Mouse (Mus musculus): ENCODE measurements around the gene Pigc. TPM values are rescaled to one million over a fixed set of nuclear protein-coding genes. Genes with fewer than 3 reads are reported as not detected.

Pigc gene
- polyA plus RNA-seq, 1 experiment from 2014 or later, result 25.7 TPM

- in situ Hi-C loops (cut with MboI; ENCODE audit: low pct_unique_long_range_greater_than_20kb), result loop anchor here (25.0 kb wide), 1 partner anchor 546 kb away; the partner anchor contains the start of gene Mettl13
- no peak for DNase-seq (ENCODE audit: low read depth, low spot score)
- POLR2A ChIA-PET, result interaction anchor here (0.7 kb wide), 1 partner anchor 272 kb away, joined by 3 read pairs; no protein-coding TSS in a partner anchor
- no peak for TF ChIP-seq CTCF (IDR thresholded peaks at IDR 0.05)
- no peak for ATAC-seq
- H3K27me3 ChIP-seq, result no peaks in the 10 kb centered on the region
- CTCF ChIA-PET, result interaction anchor here (3.5 kb wide), 1 partner anchor 9 kb away, joined by 13 read pairs; no protein-coding TSS in a partner anchor
Observed at GRCm38 (mm10) chr1:161990684-161991578, 21.9 kb downstream of the Pigc start.

GRCm38 (mm10) chr1:161991846-161992245 lies 22.9 kb downstream of the Pigc start:
- in situ Hi-C loops (cut with MboI; ENCODE audit: low pct_unique_long_range_greater_than_20kb), result loop anchor here (25.0 kb wide), 1 partner anchor 545 kb away; the partner anchor contains the start of gene Mettl13
- POLR2A ChIA-PET, result no interaction called here
- H3K27me3 ChIP-seq, result no peaks in the 10 kb centered on the region
- ATAC-seq (no peak), DNase-seq (ENCODE audit: low read depth, low spot score) (no peak)
- TF ChIP-seq CTCF (IDR thresholded peaks at IDR 0.05), result no peak
- CTCF ChIA-PET, result interaction anchor here (3.5 kb wide), 1 partner anchor 8 kb away, joined by 13 read pairs; no protein-coding TSS in a partner anchor

- ChIA-PET POLR2A (no interaction called here), CTCF (interaction anchor here (3.5 kb wide), 1 partner anchor 8 kb away, joined by 13 read pairs; no protein-coding TSS in a partner anchor)
- no peak for TF ChIP-seq CTCF (IDR thresholded peaks at IDR 0.05)
- ATAC-seq (no peak), DNase-seq (ENCODE audit: low read depth, low spot score) (no peak)
- no peaks in the 10 kb centered on the region for H3K27me3 ChIP-seq
- in situ Hi-C loops (cut with MboI; ENCODE audit: low pct_unique_long_range_greater_than_20kb), result loop anchor here (25.0 kb wide), 1 partner anchor 545 kb away; the partner anchor contains the start of gene Mettl13
Observed at GRCm38 (mm10) chr1:161992389-161992788, 23.4 kb downstream of the Pigc start.

- CTCF ChIA-PET, result interaction anchor here (1.1 to 5.0 kb wide), 5 partner anchors 8 to 335 kb away, joined by 3 to 24 read pairs (median 7); no protein-coding TSS in a partner anchor
- in situ Hi-C loops (cut with MboI; ENCODE audit: low pct_unique_long_range_greater_than_20kb), result loop anchor here (25.0 kb wide), 1 partner anchor 539 kb away; the partner anchor contains the start of gene Mettl13
Observed at GRCm38 (mm10) chr1:161998781-161999180, 29.8 kb downstream of the Pigc start.

GRCm38 (mm10) chr1:161999338-161999737 lies 30.4 kb downstream of the Pigc start:
- CTCF ChIA-PET, result interaction anchor here (1.0 to 5.0 kb wide), 13 partner anchors 8 to 335 kb away, joined by 3 to 24 read pairs (median 5); no protein-coding TSS in a partner anchor
- POLR2A ChIA-PET, result no interaction called here
- no peak for TF ChIP-seq CTCF (IDR thresholded peaks at IDR 0.05)
- in situ Hi-C loops (cut with MboI; ENCODE audit: low pct_unique_long_range_greater_than_20kb), result loop anchor here (25.0 kb wide), 1 partner anchor 538 kb away; the partner anchor contains the start of gene Mettl13
- ATAC-seq (no peak), DNase-seq (ENCODE audit: low read depth, low spot score) (no peak)
- H3K27me3 ChIP-seq, result no peaks in the 10 kb centered on the region

More at GRCm38 (mm10) chr1:161998781-161999180, 29.8 kb downstream of the Pigc start:
- ATAC-seq, result no peak
- DNase-seq (ENCODE audit: low read depth, low spot score), result no peak
- POLR2A ChIA-PET, result no interaction called here
- H3K27me3 ChIP-seq, result no peaks in the 10 kb centered on the region
- no peak for TF ChIP-seq CTCF (IDR thresholded peaks at IDR 0.05)

- DNase-seq (ENCODE audit: low read depth, low spot score) (no peak), ATAC-seq (peak; percentile 26)
- POLR2A ChIA-PET, result no interaction called here
- H3K27me3 ChIP-seq, result no peaks in the 10 kb centered on the region
- in situ Hi-C loops (cut with MboI; ENCODE audit: low pct_unique_long_range_greater_than_20kb), result loop anchor here (5.0 to 25.0 kb wide), 3 partner anchors 97 to 537 kb away; partner anchors contain the start of gene Mettl13
- CTCF ChIA-PET, result interaction anchor here (0.8 to 5.0 kb wide), 19 partner anchors 9 to 334 kb away, joined by 3 to 24 read pairs (median 4); no protein-coding TSS in a partner anchor
- TF ChIP-seq CTCF (IDR thresholded peaks at IDR 0.05), result peak; percentile 74
Observed at GRCm38 (mm10) chr1:161999882-162000371, 30.9 kb downstream of the Pigc start.

GRCm38 (mm10) chr1:162001328-162001727 lies 32.3 kb downstream of the Pigc start:
- ChIA-PET POLR2A (no interaction called here), CTCF (interaction anchor here (0.9 to 3.0 kb wide), 2 partner anchors 10 to 93 kb away, joined by 3 to 13 read pairs; no protein-coding TSS in a partner anchor)
- DNase-seq (ENCODE audit: low read depth, low spot score) (no peak), ATAC-seq (no peak)
- in situ Hi-C loops (cut with MboI; ENCODE audit: low pct_unique_long_range_greater_than_20kb), result loop anchor here (5.0 kb wide), 2 partner anchors 96 to 311 kb away; no protein-coding TSS in a partner anchor
- TF ChIP-seq CTCF (IDR thresholded peaks at IDR 0.05), result no peak
- no peaks in the 10 kb centered on the region for H3K27me3 ChIP-seq

GRCm38 (mm10) chr1:162003729-162004517 lies 34.9 kb downstream of the Pigc start:
- DNase-seq (ENCODE audit: low read depth, low spot score), result peak; percentile 77
- ChIA-PET CTCF (no interaction called here), POLR2A (no interaction called here)
- peak; percentile 51 for ATAC-seq
- in situ Hi-C loops (cut with MboI; ENCODE audit: low pct_unique_long_range_greater_than_20kb), result loop anchor here (5.0 kb wide), 2 partner anchors 93 to 308 kb away; no protein-coding TSS in a partner anchor
- no peak for TF ChIP-seq CTCF (IDR thresholded peaks at IDR 0.05)
- H3K27me3 ChIP-seq, result no peaks in the 10 kb centered on the region

- no peak for ATAC-seq
- in situ Hi-C loops (cut with MboI; ENCODE audit: low pct_unique_long_range_greater_than_20kb), result loop anchor here (5.0 kb wide), 2 partner anchors 93 to 308 kb away; no protein-coding TSS in a partner anchor
- ChIA-PET CTCF (no interaction called here), POLR2A (no interaction called here)
- DNase-seq (ENCODE audit: low read depth, low spot score), result no peak
- no peak for TF ChIP-seq CTCF (IDR thresholded peaks at IDR 0.05)
- H3K27me3 ChIP-seq, result no peaks in the 10 kb centered on the region
Observed at GRCm38 (mm10) chr1:162004518-162004780, 35.5 kb downstream of the Pigc start.

Data from Patski (cell line).